Mouse (Mus musculus): ENCODE results near the gene Gm10491. TPM values are rescaled to one million over a fixed set of nuclear protein-coding genes. Genes with fewer than 3 reads are reported as not detected.
"Not testable (repeated sequence)": the region's sequence is repeated elsewhere in the genome, so short reads cannot be mapped to it uniquely, and the experiment has no call there.

Gene Gm10491
- polyA plus RNA-seq, 1 experiment: not detected

- TF ChIP-seq MYOD1 (IDR thresholded peaks at IDR 0.05; ENCODE audit: control insufficient read depth in 1 of 3, insufficient read length in 2 of 3, low read depth in 2 of 3): no peak
- no peak for TF ChIP-seq POLR2A (IDR thresholded peaks at IDR 0.05; ENCODE audit: insufficient read length, low read depth)
- TF ChIP-seq TCF3 (IDR thresholded peaks at IDR 0.05; ENCODE audit: insufficient read length, low read depth): no peak
- no peak for TF ChIP-seq REST (IDR thresholded peaks at IDR 0.05; ENCODE audit: insufficient read depth, insufficient read length)
- TF ChIP-seq POLR2AphosphoS2 (IDR thresholded peaks at IDR 0.05; ENCODE audit: insufficient read length, low read depth): no peak
- TF ChIP-seq E2F4 (IDR thresholded peaks at IDR 0.05; ENCODE audit: insufficient read depth): no peak
- TF ChIP-seq CEBPB (IDR thresholded peaks at IDR 0.05; ENCODE audit: insufficient read depth, poor library complexity, severe bottlenecking): no peak
- no peak for TF ChIP-seq MYOG (IDR thresholded peaks at IDR 0.05; ENCODE audit: control insufficient read depth in 1 of 3, insufficient read depth in 1 of 3, insufficient read length in 2 of 3, low read depth in 2 of 3)
- TF ChIP-seq SRF (IDR thresholded peaks at IDR 0.05; ENCODE audit: control insufficient read depth, insufficient read length, low read depth): no peak
- no peak for TF ChIP-seq TCF12 (IDR thresholded peaks at IDR 0.05; ENCODE audit: insufficient read depth, poor library complexity, severe bottlenecking)
- no peaks in the 10 kb centered on the region for H3K79me2 ChIP-seq (ENCODE audit: control insufficient read depth, insufficient read depth)
- H3K36me3 ChIP-seq (ENCODE audit: control insufficient read depth, insufficient read depth): no peaks in the 10 kb centered on the region
- no peak overlapping the region for H3K4me2 ChIP-seq (ENCODE audit: low read depth)
- H3K4me3 ChIP-seq: no peak overlapping the region
- peaks cover 22% of the 10 kb centered on the region for H3K27me3 ChIP-seq (ENCODE audit: control insufficient read depth, insufficient read depth, insufficient read length)
- no peak overlapping the region for H3ac ChIP-seq (ENCODE audit: control insufficient read depth, insufficient read length)
These were observed 18.6 kb upstream of the Gm10491 start for GRCm38 (mm10) chrX:7926266-7926665.

GRCm38 (mm10) chrX:7922032-7922431 lies 14.4 kb upstream of the Gm10491 start:
- H3K4me3 ChIP-seq: no peak overlapping the region
- TF ChIP-seq MYOG (IDR thresholded peaks at IDR 0.05; ENCODE audit: control insufficient read depth in 1 of 3, insufficient read depth in 1 of 3, insufficient read length in 2 of 3, low read depth in 2 of 3) (peak in 2 of 3 experiments; percentile 83 to 90), POLR2A (IDR thresholded peaks at IDR 0.05; ENCODE audit: insufficient read length, low read depth) (no peak), MYOD1 (IDR thresholded peaks at IDR 0.05; ENCODE audit: control insufficient read depth in 1 of 3, insufficient read length in 2 of 3, low read depth in 2 of 3) (peak in 2 of 3 experiments; percentile 55 to 73), TCF3 (IDR thresholded peaks at IDR 0.05; ENCODE audit: insufficient read length, low read depth) (peak; percentile 36), SRF (IDR thresholded peaks at IDR 0.05; ENCODE audit: control insufficient read depth, insufficient read length, low read depth) (no peak)
- peaks cover 22% of the 10 kb centered on the region for H3K27me3 ChIP-seq (ENCODE audit: control insufficient read depth, insufficient read depth, insufficient read length)
- H3K4me2 ChIP-seq (ENCODE audit: low read depth): no peak overlapping the region
- no peaks in the 10 kb centered on the region for H3K79me2 ChIP-seq (ENCODE audit: control insufficient read depth, insufficient read depth)
- no peak overlapping the region for H3ac ChIP-seq (ENCODE audit: control insufficient read depth, insufficient read length)
- no peaks in the 10 kb centered on the region for H3K36me3 ChIP-seq (ENCODE audit: control insufficient read depth, insufficient read depth)

DNA sequence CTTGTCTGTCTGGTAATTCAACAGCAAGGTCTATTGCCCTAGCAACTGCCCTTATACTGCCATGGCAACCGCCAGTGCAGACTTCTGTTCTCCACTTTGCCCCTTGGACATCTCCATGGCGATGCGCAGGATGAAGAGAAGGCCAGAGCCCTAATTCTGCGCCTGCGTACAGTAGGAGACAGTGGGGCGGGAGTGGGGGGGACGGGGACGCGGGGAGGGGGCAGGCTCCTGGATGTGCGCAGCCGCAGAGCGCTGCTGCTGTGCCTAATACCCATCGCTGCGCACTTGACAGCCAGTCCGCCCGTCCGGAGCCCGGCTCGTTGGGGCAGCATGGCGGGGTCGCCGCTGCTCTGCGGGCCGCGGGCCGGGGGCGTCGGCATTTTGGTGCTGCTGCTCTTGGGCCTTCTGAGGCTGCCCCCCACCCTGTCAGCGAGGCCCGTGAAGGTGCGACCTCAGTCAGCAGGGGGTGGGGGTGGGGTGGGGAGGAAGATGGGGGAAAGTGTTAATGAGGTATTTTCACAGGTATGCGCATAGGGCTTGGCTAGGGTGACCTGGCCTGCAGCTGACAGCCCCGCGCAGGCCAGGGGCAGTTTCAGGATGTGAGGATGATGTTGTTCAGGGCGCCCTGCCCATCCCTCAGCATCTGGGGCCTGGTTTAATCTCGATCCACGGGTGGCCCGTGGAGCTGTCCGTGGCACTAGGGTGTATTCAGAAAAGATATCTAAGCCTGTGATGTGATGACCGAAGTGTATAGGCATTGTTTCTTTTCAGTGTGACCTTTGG lies 12.2 kb upstream of the Gm10491 start, which contains the start of gene Pcsk1n:
Pcsk1n (plus strand) TSS at position 222 of the 783 bp plus-strand sequence.
- H3K4me3 ChIP-seq: no peak within 1 kb of the TSS
- H3K27me3 ChIP-seq (ENCODE audit: control insufficient read depth, insufficient read depth, insufficient read length): peaks cover 22% of the 10 kb centered on the region
- H3K4me2 ChIP-seq (ENCODE audit: low read depth): no peak within 1 kb of the TSS
- no peak within 1 kb of the TSS for H3ac ChIP-seq (ENCODE audit: control insufficient read depth, insufficient read length)
- no peaks in the 10 kb centered on the region for H3K79me2 ChIP-seq (ENCODE audit: control insufficient read depth, insufficient read depth)
- no peaks in the 10 kb centered on the region for H3K36me3 ChIP-seq (ENCODE audit: control insufficient read depth, insufficient read depth)
- TF ChIP-seq MYOD1 (IDR thresholded peaks at IDR 0.05; ENCODE audit: control insufficient read depth in 1 of 3, insufficient read length in 2 of 3, low read depth in 2 of 3) (no peak), REST (IDR thresholded peaks at IDR 0.05; ENCODE audit: insufficient read depth, insufficient read length) (no peak), POLR2AphosphoS2 (IDR thresholded peaks at IDR 0.05; ENCODE audit: insufficient read length, low read depth) (no peak), TCF3 (IDR thresholded peaks at IDR 0.05; ENCODE audit: insufficient read length, low read depth) (no peak), TCF12 (IDR thresholded peaks at IDR 0.05; ENCODE audit: insufficient read depth, poor library complexity, severe bottlenecking) (no peak), USF1 (IDR thresholded peaks at IDR 0.05; ENCODE audit: low read depth) (no peak), MAX (IDR thresholded peaks at IDR 0.05; ENCODE audit: low read depth) (no peak), MYOG (IDR thresholded peaks at IDR 0.05; ENCODE audit: control insufficient read depth in 1 of 3, insufficient read depth in 1 of 3, insufficient read length in 2 of 3, low read depth in 2 of 3) (no peak), CEBPB (IDR thresholded peaks at IDR 0.05; ENCODE audit: insufficient read depth, poor library complexity, severe bottlenecking) (no peak), POLR2A (IDR thresholded peaks at IDR 0.05; ENCODE audit: insufficient read length, low read depth) (no peak), E2F4 (IDR thresholded peaks at IDR 0.05; ENCODE audit: insufficient read depth) (no peak), SRF (IDR thresholded peaks at IDR 0.05; ENCODE audit: control insufficient read depth, insufficient read length, low read depth) (no peak)

GRCm38 (mm10) chrX:7917960-7918359 lies 10.3 kb upstream of the Gm10491 start:
- not testable (repeated sequence) for H3ac ChIP-seq (ENCODE audit: control insufficient read depth, insufficient read length); H3K4me3 ChIP-seq; H3K4me2 ChIP-seq (ENCODE audit: low read depth); H3K36me3 ChIP-seq (ENCODE audit: control insufficient read depth, insufficient read depth); H3K79me2 ChIP-seq (ENCODE audit: control insufficient read depth, insufficient read depth)
- peaks cover 12% of the 10 kb centered on the region for H3K27me3 ChIP-seq (ENCODE audit: control insufficient read depth, insufficient read depth, insufficient read length)

DNA sequence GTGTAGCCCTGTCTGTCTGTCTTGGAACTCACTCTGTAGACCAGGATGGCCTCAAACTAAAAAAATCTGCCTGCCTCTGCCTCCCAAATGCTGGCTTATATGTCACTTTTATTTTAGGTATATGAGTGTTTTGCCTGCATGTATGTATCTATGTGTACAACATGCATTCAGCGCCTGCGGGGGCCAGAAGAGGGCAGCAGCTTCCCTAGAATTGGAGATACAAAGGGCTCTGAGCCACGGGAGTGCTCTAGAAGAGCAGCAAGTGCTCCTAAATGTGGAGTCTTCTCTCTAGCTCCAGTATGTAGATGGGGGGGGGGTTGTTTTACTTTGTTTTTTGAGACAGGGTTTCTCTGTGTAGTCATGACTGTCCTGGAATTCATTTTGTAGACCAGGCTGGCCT lies 8.0 kb upstream of the Gm10491 start:
- not testable (repeated sequence) for H3K4me3 ChIP-seq; H3K4me2 ChIP-seq (ENCODE audit: low read depth); H3K79me2 ChIP-seq (ENCODE audit: control insufficient read depth, insufficient read depth); H3K36me3 ChIP-seq (ENCODE audit: control insufficient read depth, insufficient read depth); H3ac ChIP-seq (ENCODE audit: control insufficient read depth, insufficient read length); H3K27me3 ChIP-seq (ENCODE audit: control insufficient read depth, insufficient read depth, insufficient read length)
